Mouse (Mus musculus): ENCODE results near the gene Atp13a3. TPM values are rescaled to one million over a fixed set of nuclear protein-coding genes. Genes with fewer than 3 reads are reported as not detected.
A peak's percentile ranks its signal among the peaks of the same experiment; 100 is the strongest.

Atp13a3 gene
- polyA plus RNA-seq, 1 experiment from 2014 or later: 9.5 TPM

GRCm38 (mm10) chr16:30308616-30309394 lies 97.0 kb downstream of the Atp13a3 start:
- WGBS: under 1% methylated on average over 72 of the region's 72 CpGs
- Histone ChIP-seq H3K9me3 (no peaks in the 10 kb centered on the region), H3K4me3 (peak overlapping the region; percentile 61), H3K27ac (no peak overlapping the region), H3K36me3 (0 out of 2 replicates have a peak, but pooled peaks cover 4% of the 10 kb centered on the region), H3K27me3 (peaks cover 78% of the 10 kb centered on the region), H3K4me1 (peaks cover 20% of the 10 kb centered on the region), H3K4me2 (replicated peaks) (peak overlapping the region; percentile 99), H3K9ac (peak overlapping the region; percentile 66)
- peak; percentile 52; the same call in 1 of the 2 replicates for ATAC-seq (ENCODE audit: low FRiP score, low read depth)

- ATAC-seq (ENCODE audit: low FRiP score, low read depth): no peak
- H3K9me3 ChIP-seq: no peaks in the 10 kb centered on the region
- H3K27me3 ChIP-seq: peaks cover 85% of the 10 kb centered on the region
- 0 out of 2 replicates have a peak, but pooled peaks cover 4% of the 10 kb centered on the region for H3K36me3 ChIP-seq
- H3K4me3 ChIP-seq: peak overlapping the region; percentile 61
- WGBS: 13% methylated on average over 29 of the region's 29 CpGs
- H3K4me2 ChIP-seq (replicated peaks): peak overlapping the region; percentile 99
- H3K4me1 ChIP-seq: peaks cover 20% of the 10 kb centered on the region
- H3K9ac ChIP-seq: peak overlapping the region; percentile 66
- H3K27ac ChIP-seq: no peak overlapping the region
These were observed 97.7 kb downstream of the Atp13a3 start for GRCm38 (mm10) chr16:30307961-30308615.

DNA sequence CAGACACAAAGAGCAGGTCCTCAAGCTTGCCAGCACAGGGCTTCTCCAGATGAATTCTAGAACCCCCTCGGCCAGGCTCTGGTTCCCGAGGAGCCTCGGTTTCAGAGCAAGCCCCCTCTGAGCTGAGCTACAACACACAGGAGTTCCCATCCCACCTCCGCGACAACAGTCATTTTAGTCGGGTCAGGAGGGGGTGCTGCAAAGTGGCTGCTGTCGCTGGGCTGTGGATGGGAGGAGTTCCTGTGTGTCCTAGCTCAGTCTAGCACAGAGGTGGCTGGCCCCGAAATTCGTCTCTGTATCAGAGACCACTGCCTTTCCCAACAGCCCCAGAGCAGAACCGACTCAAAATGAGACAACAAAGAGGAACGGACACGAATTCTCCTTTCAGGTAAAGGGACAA lies 98.5 kb downstream of the Atp13a3 start:
- Histone ChIP-seq H3K27ac (no peak overlapping the region), H3K9me3 (no peaks in the 10 kb centered on the region), H3K4me1 (peaks cover 20% of the 10 kb centered on the region), H3K27me3 (peaks cover 90% of the 10 kb centered on the region), H3K9ac (no peak overlapping the region), H3K36me3 (0 out of 2 replicates have a peak, but pooled peaks cover 4% of the 10 kb centered on the region), H3K4me3 (no peak overlapping the region), H3K4me2 (replicated peaks) (no peak overlapping the region)
- WGBS: 53% methylated on average over 12 of the region's 12 CpGs
- no peak for ATAC-seq (ENCODE audit: low FRiP score, low read depth)

DNA sequence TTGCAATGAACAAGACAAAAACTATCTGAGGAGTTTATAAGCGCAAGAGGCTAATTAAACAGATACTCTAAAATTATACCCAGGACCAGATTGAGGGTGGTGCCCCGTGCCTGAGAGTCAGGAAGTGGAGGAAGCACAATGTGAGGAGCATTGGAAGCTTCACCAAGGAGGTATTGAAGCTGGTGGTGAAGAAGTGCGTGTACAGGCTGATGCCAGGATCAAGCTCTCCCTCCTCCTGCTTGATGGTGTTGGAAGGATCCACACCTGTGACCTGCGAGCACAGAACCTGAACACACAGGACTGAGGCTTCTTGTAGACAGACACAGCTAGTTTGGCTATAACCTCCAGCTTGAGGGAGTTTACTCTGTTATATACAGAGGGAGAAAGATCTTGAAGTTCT lies 99.7 kb downstream of the Atp13a3 start:
- H3K9ac ChIP-seq: no peak overlapping the region

DNA sequence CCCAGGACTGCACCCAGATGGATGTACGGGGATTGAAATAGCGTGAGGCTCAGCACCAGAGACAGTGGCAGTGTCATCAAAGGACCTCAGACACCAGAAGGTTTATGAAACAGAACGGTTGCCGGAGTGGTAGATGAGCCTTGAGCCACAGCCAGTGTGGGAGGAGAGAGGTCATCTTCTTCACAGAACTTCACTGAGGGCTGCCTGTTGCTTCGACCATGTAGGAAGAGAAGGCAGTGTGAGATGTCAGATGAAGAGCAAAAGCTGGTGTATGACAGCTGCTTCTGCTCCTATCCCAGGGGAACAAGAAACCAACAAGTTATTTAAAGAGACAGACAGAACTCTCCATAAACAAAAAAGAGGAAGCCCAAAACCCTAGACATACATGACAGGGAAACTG lies 101.5 kb downstream of the Atp13a3 start:
- peaks cover 11% of the 10 kb centered on the region for H3K4me1 ChIP-seq
- 61% methylated on average over 5 of the region's 5 CpGs for WGBS

More for the DNA sequence above, 99.7 kb downstream of the Atp13a3 start:
- H3K4me2 ChIP-seq (replicated peaks): no peak overlapping the region
- WGBS: 85% methylated on average over 4 of the region's 4 CpGs
- H3K36me3 ChIP-seq: no peaks in the 10 kb centered on the region
- ATAC-seq (ENCODE audit: low FRiP score, low read depth): no peak
- H3K27ac ChIP-seq: no peak overlapping the region
- no peak overlapping the region for H3K4me3 ChIP-seq
- H3K9me3 ChIP-seq: no peaks in the 10 kb centered on the region
- peaks cover 20% of the 10 kb centered on the region for H3K4me1 ChIP-seq
- H3K27me3 ChIP-seq: peaks cover 86% of the 10 kb centered on the region

GRCm38 (mm10) chr16:30303411-30303810 lies 102.4 kb downstream of the Atp13a3 start:
- H3K36me3 ChIP-seq: no peaks in the 10 kb centered on the region
- H3K27ac ChIP-seq: no peak overlapping the region
- no peak overlapping the region for H3K9ac ChIP-seq
- H3K27me3 ChIP-seq: peaks cover 59% of the 10 kb centered on the region
- H3K4me1 ChIP-seq: peaks cover 4% of the 10 kb centered on the region
- WGBS: 89% methylated on average over 2 of the region's 2 CpGs
- no peak overlapping the region for H3K4me3 ChIP-seq
- H3K4me2 ChIP-seq (replicated peaks): no peak overlapping the region
- no peak for ATAC-seq (ENCODE audit: low FRiP score, low read depth)
- H3K9me3 ChIP-seq: no peaks in the 10 kb centered on the region

More for the DNA sequence above, 101.5 kb downstream of the Atp13a3 start:
- no peak for ATAC-seq (ENCODE audit: low FRiP score, low read depth)
- Histone ChIP-seq H3K9me3 (no peaks in the 10 kb centered on the region), H3K27me3 (peaks cover 67% of the 10 kb centered on the region), H3K9ac (no peak overlapping the region), H3K27ac (no peak overlapping the region), H3K4me2 (replicated peaks) (no peak overlapping the region), H3K4me3 (no peak overlapping the region), H3K36me3 (no peaks in the 10 kb centered on the region)

- H3K27ac ChIP-seq: no peak overlapping the region
- H3K9ac ChIP-seq: no peak overlapping the region
- no peak overlapping the region for H3K4me2 ChIP-seq (replicated peaks)
- no peaks in the 10 kb centered on the region for H3K9me3 ChIP-seq
- no peaks in the 10 kb centered on the region for H3K36me3 ChIP-seq
- no peaks in the 10 kb centered on the region for H3K4me1 ChIP-seq
- H3K4me3 ChIP-seq: no peak overlapping the region
- peaks cover 51% of the 10 kb centered on the region for H3K27me3 ChIP-seq
- 85% methylated on average over 6 of the region's 6 CpGs for WGBS
- no peak for ATAC-seq (ENCODE audit: low FRiP score, low read depth)
These were observed 103.1 kb downstream of the Atp13a3 start for GRCm38 (mm10) chr16:30302686-30303085.

DNA sequence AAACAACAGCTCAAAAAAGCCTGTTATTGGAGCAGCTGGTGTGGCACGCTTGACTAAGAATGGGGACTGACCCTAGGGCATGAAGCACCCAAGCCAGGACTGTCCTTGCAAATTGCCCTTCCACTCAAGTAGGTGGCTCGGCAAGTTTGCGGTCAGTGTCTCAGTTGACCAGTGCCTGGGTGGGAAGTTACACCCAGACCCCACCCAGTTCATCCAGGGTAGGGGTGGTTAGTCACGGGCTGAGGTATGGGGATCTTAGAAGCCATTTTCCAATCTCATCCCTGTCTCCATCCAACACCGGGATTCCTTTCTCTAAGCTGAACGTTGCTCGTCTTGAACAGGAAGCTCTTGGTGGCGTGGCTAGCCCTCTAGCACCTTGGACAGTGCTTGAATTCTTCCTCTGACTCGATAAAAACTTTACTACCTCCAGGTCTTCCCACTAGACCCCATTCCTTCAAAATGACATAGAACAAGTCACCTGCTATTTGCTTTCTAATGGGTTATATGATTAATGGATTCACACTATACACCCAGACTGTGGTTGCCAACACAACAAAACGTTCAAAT lies 106.0 kb downstream of the Atp13a3 start:
- Histone ChIP-seq H3K4me2 (replicated peaks) (no peak overlapping the region), H3K4me3 (no peak overlapping the region), H3K27me3 (peaks cover 34% of the 10 kb centered on the region), H3K36me3 (no peaks in the 10 kb centered on the region), H3K4me1 (no peaks in the 10 kb centered on the region), H3K27ac (no peak overlapping the region), H3K9ac (no peak overlapping the region), H3K9me3 (no peaks in the 10 kb centered on the region)
- ATAC-seq (ENCODE audit: low FRiP score, low read depth): no peak
- WGBS: 62% methylated on average over 10 of the region's 10 CpGs

GRCm38 (mm10) chr16:30297450-30297849 lies 108.3 kb downstream of the Atp13a3 start:
- ATAC-seq (ENCODE audit: low FRiP score, low read depth): no peak
- WGBS: 82% methylated on average over 7 of the region's 7 CpGs

DNA sequence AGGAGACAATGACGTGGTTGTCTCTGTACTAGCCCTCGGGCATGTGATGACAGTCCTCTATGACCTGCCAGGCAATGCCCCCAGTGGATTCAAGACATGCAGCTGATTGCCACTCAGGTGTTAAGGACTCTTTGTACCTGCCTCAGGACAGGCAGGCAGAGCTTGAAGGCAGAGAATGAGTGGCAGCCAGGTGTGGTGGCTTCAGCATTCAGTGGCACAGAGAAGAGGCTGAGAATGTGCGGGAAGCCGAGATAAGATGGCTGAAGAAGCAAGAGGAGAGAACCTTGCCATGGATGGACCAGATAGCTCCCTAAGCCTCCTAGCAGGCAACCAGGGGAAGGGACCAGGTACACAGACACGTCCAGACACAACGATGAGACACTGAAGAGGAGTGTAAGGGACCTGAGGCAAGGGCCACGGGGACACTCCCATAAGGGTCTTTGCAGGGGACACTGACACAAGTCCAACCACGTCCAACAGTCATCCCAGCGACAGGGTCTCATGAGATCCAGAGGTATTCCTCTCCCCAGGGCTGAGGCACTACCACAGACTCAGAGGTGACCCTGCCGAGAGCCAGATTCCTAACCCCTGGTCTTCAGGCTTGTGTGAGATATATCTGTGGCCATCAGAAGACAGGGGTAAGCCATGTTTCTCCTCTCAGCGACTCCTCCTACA lies 109.0 kb downstream of the Atp13a3 start:
- Histone ChIP-seq H3K36me3 (no peaks in the 10 kb centered on the region), H3K27me3 (0 out of 2 replicates have a peak, but pooled peaks cover 10% of the 10 kb centered on the region), H3K27ac (no peak overlapping the region), H3K9me3 (no peaks in the 10 kb centered on the region), H3K4me3 (no peak overlapping the region), H3K9ac (no peak overlapping the region), H3K4me2 (replicated peaks) (no peak overlapping the region), H3K4me1 (no peaks in the 10 kb centered on the region)
- WGBS: 90% methylated on average over 11 of the region's 11 CpGs
- no peak for ATAC-seq (ENCODE audit: low FRiP score, low read depth)

More at GRCm38 (mm10) chr16:30297450-30297849, 108.3 kb downstream of the Atp13a3 start:
- Histone ChIP-seq H3K9ac (no peak overlapping the region), H3K27ac (no peak overlapping the region), H3K36me3 (no peaks in the 10 kb centered on the region), H3K4me1 (no peaks in the 10 kb centered on the region), H3K4me2 (replicated peaks) (no peak overlapping the region), H3K4me3 (no peak overlapping the region), H3K27me3 (0 out of 2 replicates have a peak, but pooled peaks cover 12% of the 10 kb centered on the region), H3K9me3 (no peaks in the 10 kb centered on the region)

DNA sequence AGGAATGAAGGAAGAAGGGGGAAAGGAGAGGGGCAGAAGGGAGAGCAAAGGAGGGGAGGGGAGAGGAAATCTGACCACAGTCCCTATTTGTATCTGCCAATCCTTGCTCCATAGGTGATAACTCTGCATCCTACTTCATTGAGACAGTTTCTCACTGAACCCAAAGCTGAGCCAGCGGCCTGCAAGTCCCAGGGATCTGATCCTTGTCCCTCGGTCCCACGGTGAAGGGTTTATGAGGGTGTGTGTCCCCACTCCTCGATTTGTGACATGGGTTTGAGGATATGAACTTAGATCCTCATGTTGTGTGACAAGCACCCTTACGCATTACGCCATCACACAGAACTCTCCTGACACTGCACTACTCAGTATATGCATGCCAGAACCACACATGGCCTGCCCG lies 110.7 kb downstream of the Atp13a3 start:
- Histone ChIP-seq H3K4me1 (no peaks in the 10 kb centered on the region), H3K27ac (no peak overlapping the region), H3K27me3 (0 out of 2 replicates have a peak, but pooled peaks cover 7% of the 10 kb centered on the region), H3K4me2 (replicated peaks) (no peak overlapping the region), H3K9me3 (no peaks in the 10 kb centered on the region), H3K9ac (no peak overlapping the region), H3K36me3 (no peaks in the 10 kb centered on the region), H3K4me3 (no peak overlapping the region)
- WGBS: 91% methylated on average over 7 of the region's 7 CpGs
- no peak for ATAC-seq (ENCODE audit: low FRiP score, low read depth)

Data from limb, embryonic 13.5 days (tissue).